Mouse (Mus musculus): ENCODE measurements around the gene Olfr10. TPM values are rescaled to one million over a fixed set of nuclear protein-coding genes. Genes with fewer than 3 reads are reported as not detected.

The Olfr10 gene
- not detected in 2 replicates for polyA plus RNA-seq (2012; rRNA removed)

GRCm38 (mm10) chr11:49304441-49304840, at the start of gene Olfr10:
Olfr10 (plus strand) TSS chr11:49304741.
- TF ChIP-seq POLR2A (IDR thresholded peaks at IDR 0.05; ENCODE audit: borderline replicate concordance, insufficient read depth, low read length) (no peak), CTCF (IDR thresholded peaks at IDR 0.05; ENCODE audit: borderline replicate concordance, insufficient read depth, low read depth, low read length) (no peak)
- no peak for DNase-seq
- Histone ChIP-seq H3K4me1 (ENCODE audit: control insufficient read depth, insufficient read depth, low read length) (no peaks in the 10 kb centered on the region), H3K4me3 (replicated peaks; ENCODE audit: insufficient read depth, low read depth, low read length) (no peak within 1 kb of the TSS), H3K27ac (ENCODE audit: insufficient read depth, low read length) (no peak within 1 kb of the TSS), H3K27me3 (ENCODE audit: control insufficient read depth, insufficient read depth, low read length) (no peaks in the 10 kb centered on the region)

GRCm38 (mm10) chr11:49259296-49259695, 45.2 kb upstream of the Olfr10 start:
- no peak for TF ChIP-seq POLR2A (IDR thresholded peaks at IDR 0.05; ENCODE audit: borderline replicate concordance, insufficient read depth, low read length)
- TF ChIP-seq CTCF (IDR thresholded peaks at IDR 0.05; ENCODE audit: borderline replicate concordance, insufficient read depth, low read depth, low read length): no peak
- DNase-seq: no peak
- WGBS: 93% methylated on average over 2 of the region's 2 CpGs
- H3K4me3 ChIP-seq (replicated peaks; ENCODE audit: insufficient read depth, low read depth, low read length): no peak overlapping the region
- no peaks in the 10 kb centered on the region for H3K27me3 ChIP-seq (ENCODE audit: control insufficient read depth, insufficient read depth, low read length)
- H3K4me1 ChIP-seq (ENCODE audit: control insufficient read depth, insufficient read depth, low read length): 0 out of 2 replicates have a peak, but pooled peaks cover 5% of the 10 kb centered on the region
- H3K27ac ChIP-seq (ENCODE audit: insufficient read depth, low read length): no peak overlapping the region

- H3K27ac ChIP-seq (ENCODE audit: insufficient read depth, low read length): no peak overlapping the region
- no peaks in the 10 kb centered on the region for H3K27me3 ChIP-seq (ENCODE audit: control insufficient read depth, insufficient read depth, low read length)
- no peak for DNase-seq
- 0 out of 2 replicates have a peak, but pooled peaks cover 5% of the 10 kb centered on the region for H3K4me1 ChIP-seq (ENCODE audit: control insufficient read depth, insufficient read depth, low read length)
- no peak overlapping the region for H3K4me3 ChIP-seq (replicated peaks; ENCODE audit: insufficient read depth, low read depth, low read length)
- WGBS: 71% methylated on average over 1 of the region's 1 CpGs
- TF ChIP-seq POLR2A (IDR thresholded peaks at IDR 0.05; ENCODE audit: borderline replicate concordance, insufficient read depth, low read length): no peak
- TF ChIP-seq CTCF (IDR thresholded peaks at IDR 0.05; ENCODE audit: borderline replicate concordance, insufficient read depth, low read depth, low read length): no peak
Observed at GRCm38 (mm10) chr11:49259829-49260228, 44.7 kb upstream of the Olfr10 start.

- no peak overlapping the region for H3K27ac ChIP-seq (ENCODE audit: insufficient read depth, low read length)
- WGBS: 66% methylated on average over 21 of the region's 21 CpGs
- TF ChIP-seq POLR2A (IDR thresholded peaks at IDR 0.05; ENCODE audit: borderline replicate concordance, insufficient read depth, low read length) (no peak), CTCF (IDR thresholded peaks at IDR 0.05; ENCODE audit: borderline replicate concordance, insufficient read depth, low read depth, low read length) (no peak)
- H3K4me3 ChIP-seq (replicated peaks; ENCODE audit: insufficient read depth, low read depth, low read length): no peak overlapping the region
- H3K27me3 ChIP-seq (ENCODE audit: control insufficient read depth, insufficient read depth, low read length): no peaks in the 10 kb centered on the region
- 0 out of 2 replicates have a peak, but pooled peaks cover 5% of the 10 kb centered on the region for H3K4me1 ChIP-seq (ENCODE audit: control insufficient read depth, insufficient read depth, low read length)
- DNase-seq: no peak
Observed at GRCm38 (mm10) chr11:49260598-49261312, 43.8 kb upstream of the Olfr10 start.

GRCm38 (mm10) chr11:49261313-49261855, 43.2 kb upstream of the Olfr10 start:
- Histone ChIP-seq H3K27me3 (ENCODE audit: control insufficient read depth, insufficient read depth, low read length) (no peaks in the 10 kb centered on the region), H3K27ac (ENCODE audit: insufficient read depth, low read length) (no peak overlapping the region), H3K4me1 (ENCODE audit: control insufficient read depth, insufficient read depth, low read length) (0 out of 2 replicates have a peak, but pooled peaks cover 5% of the 10 kb centered on the region), H3K4me3 (replicated peaks; ENCODE audit: insufficient read depth, low read depth, low read length) (no peak overlapping the region)
- TF ChIP-seq POLR2A (IDR thresholded peaks at IDR 0.05; ENCODE audit: borderline replicate concordance, insufficient read depth, low read length): no peak
- TF ChIP-seq CTCF (IDR thresholded peaks at IDR 0.05; ENCODE audit: borderline replicate concordance, insufficient read depth, low read depth, low read length): no peak
- WGBS: 75% methylated on average over 14 of the region's 14 CpGs
- no peak for DNase-seq

- H3K4me3 ChIP-seq (replicated peaks; ENCODE audit: insufficient read depth, low read depth, low read length): no peak overlapping the region
- H3K27me3 ChIP-seq (ENCODE audit: control insufficient read depth, insufficient read depth, low read length): no peaks in the 10 kb centered on the region
- no peak overlapping the region for H3K27ac ChIP-seq (ENCODE audit: insufficient read depth, low read length)
- 0 out of 2 replicates have a peak, but pooled peaks cover 5% of the 10 kb centered on the region for H3K4me1 ChIP-seq (ENCODE audit: control insufficient read depth, insufficient read depth, low read length)
- WGBS: 59% methylated on average over 5 of the region's 5 CpGs
- DNase-seq: no peak
- TF ChIP-seq CTCF (IDR thresholded peaks at IDR 0.05; ENCODE audit: borderline replicate concordance, insufficient read depth, low read depth, low read length): no peak
- TF ChIP-seq POLR2A (IDR thresholded peaks at IDR 0.05; ENCODE audit: borderline replicate concordance, insufficient read depth, low read length): no peak
Observed at GRCm38 (mm10) chr11:49262286-49262685, 42.3 kb upstream of the Olfr10 start.

- H3K4me1 ChIP-seq (ENCODE audit: control insufficient read depth, insufficient read depth, low read length): 0 out of 2 replicates have a peak, but pooled peaks cover 5% of the 10 kb centered on the region
- no peak overlapping the region for H3K4me3 ChIP-seq (replicated peaks; ENCODE audit: insufficient read depth, low read depth, low read length)
- H3K27ac ChIP-seq (ENCODE audit: insufficient read depth, low read length): no peak overlapping the region
- WGBS: 46% methylated on average over 6 of the region's 6 CpGs
- DNase-seq: no peak
- TF ChIP-seq CTCF (IDR thresholded peaks at IDR 0.05; ENCODE audit: borderline replicate concordance, insufficient read depth, low read depth, low read length): no peak
- no peak for TF ChIP-seq POLR2A (IDR thresholded peaks at IDR 0.05; ENCODE audit: borderline replicate concordance, insufficient read depth, low read length)
- H3K27me3 ChIP-seq (ENCODE audit: control insufficient read depth, insufficient read depth, low read length): no peaks in the 10 kb centered on the region
Observed at GRCm38 (mm10) chr11:49263149-49263548, 41.4 kb upstream of the Olfr10 start.

- WGBS: 89% methylated on average over 7 of the region's 7 CpGs
- H3K4me3 ChIP-seq (replicated peaks; ENCODE audit: insufficient read depth, low read depth, low read length): no peak overlapping the region
- no peak for TF ChIP-seq POLR2A (IDR thresholded peaks at IDR 0.05; ENCODE audit: borderline replicate concordance, insufficient read depth, low read length)
- no peak for TF ChIP-seq CTCF (IDR thresholded peaks at IDR 0.05; ENCODE audit: borderline replicate concordance, insufficient read depth, low read depth, low read length)
- DNase-seq: no peak
- no peak overlapping the region for H3K27ac ChIP-seq (ENCODE audit: insufficient read depth, low read length)
- H3K4me1 ChIP-seq (ENCODE audit: control insufficient read depth, insufficient read depth, low read length): 0 out of 2 replicates have a peak, but pooled peaks cover 5% of the 10 kb centered on the region
- H3K27me3 ChIP-seq (ENCODE audit: control insufficient read depth, insufficient read depth, low read length): no peaks in the 10 kb centered on the region
Observed at GRCm38 (mm10) chr11:49264081-49264480, 40.5 kb upstream of the Olfr10 start.
